Mouse (Mus musculus): ENCODE measurements at regions not wholly inside any gene's neighbourhood (a gene's known extent, or its start where the extent isn't known, plus 50 kb on each side); places are given as distances from the start of the nearest gene placed in this dataset.

- no peak for DNase-seq (ENCODE audit: low spot score in 2 of 2)
Measured at GRCm38 (mm10) chr3:38397615-38397956, 87.1 kb downstream of the Ankrd50 start.

DNA sequence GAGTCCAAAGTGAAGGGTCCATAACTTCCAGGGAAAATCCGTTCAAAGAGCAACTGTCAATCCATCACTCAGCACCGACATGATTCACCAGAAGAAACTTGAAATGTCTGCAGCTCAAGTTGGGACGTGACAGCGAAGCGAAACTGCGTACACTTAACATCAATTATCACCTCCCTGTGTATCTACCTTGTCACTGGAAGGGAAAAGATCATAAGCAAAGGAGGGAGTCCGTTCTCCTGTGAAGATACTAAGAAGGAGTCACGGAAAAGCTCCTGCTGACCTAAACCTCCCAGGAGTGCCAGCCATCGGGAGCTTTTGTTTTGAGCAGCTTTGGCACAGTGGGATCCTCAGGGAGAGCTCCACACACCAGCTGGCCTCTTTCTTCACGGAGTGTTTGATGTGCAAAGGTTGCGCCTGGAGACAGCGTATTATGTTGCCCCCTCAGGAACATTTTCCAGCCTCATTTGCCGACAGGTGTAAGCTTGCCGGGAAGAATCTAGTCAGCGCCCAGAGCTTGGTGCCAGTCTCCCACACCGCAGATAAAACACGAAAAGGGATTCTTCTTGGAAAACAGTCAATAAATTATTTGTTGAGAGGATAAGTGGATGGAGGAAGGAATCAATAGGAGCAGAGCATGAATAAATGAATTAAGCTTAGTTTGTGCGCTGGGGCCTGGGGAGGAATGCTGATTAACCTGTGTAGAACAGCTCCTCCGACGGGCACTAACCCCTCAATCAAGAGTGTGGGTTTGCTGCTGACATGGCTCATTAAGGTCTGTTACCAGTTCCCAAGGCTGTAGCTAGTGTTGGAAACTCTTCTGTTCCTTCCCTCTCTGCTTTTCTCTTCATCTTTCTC, 87.7 kb downstream of the Ankrd50 start:
- DNase-seq (ENCODE audit: low spot score in 2 of 2) = no peak

DNA sequence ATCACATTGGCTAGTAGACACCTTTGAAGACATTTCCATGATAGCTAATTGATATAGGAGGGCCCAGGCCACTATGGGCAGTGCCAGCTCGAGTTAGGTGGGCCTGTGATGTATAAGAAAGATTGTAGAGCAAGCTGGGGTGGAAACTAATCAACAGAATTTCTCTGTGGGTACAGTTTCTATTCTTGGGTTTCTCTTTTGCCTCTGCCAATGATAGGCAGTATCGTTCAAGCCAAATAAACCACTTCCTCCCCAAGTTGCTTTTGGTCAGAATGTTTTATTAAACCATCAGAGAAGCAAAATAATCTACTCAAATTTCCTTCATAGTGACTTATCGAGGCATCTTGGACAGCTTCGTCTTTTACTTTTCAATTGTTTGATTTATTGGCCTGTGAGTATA, 90.3 kb downstream of the Ankrd50 start:
- no peak for DNase-seq (ENCODE audit: low spot score in 2 of 2)

- DNase-seq (ENCODE audit: low spot score in 2 of 2) = no peak
Measured at GRCm38 (mm10) chr3:38389647-38390046, 95.0 kb downstream of the Ankrd50 start.

GRCm38 (mm10) chr3:38388961-38389360, 95.7 kb downstream of the Ankrd50 start:
- no peak for DNase-seq (ENCODE audit: low spot score in 2 of 2)

- no peak for DNase-seq (ENCODE audit: low spot score in 2 of 2)
Measured at GRCm38 (mm10) chr3:38382743-38383142, 101.9 kb downstream of the Ankrd50 start.

GRCm38 (mm10) chr3:38381623-38382022, 103.0 kb downstream of the Ankrd50 start:
- DNase-seq (ENCODE audit: low spot score in 2 of 2) = no peak

DNA sequence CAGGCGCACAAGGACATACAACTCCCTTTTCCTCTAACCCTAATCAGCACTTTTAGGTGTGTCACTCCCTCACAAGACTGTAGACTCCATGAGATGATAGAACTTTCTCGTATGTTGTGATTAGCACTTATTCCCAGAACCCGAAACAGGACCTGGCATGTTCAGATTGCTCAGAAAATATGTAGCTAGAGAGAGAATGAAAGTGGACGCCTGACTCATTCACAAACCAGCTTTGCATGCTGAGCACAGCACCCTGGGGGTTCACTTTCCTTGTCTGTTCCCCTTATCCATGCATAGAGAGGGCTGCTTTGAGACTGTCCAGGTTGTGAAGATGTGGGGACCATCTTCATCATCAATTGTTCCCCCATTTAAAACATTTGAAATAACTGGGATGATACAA, 111.0 kb downstream of the Ankrd50 start:
- DNase-seq (ENCODE audit: low spot score in 2 of 2) = no peak

- no peak for DNase-seq (ENCODE audit: low spot score in 2 of 2)
Measured at GRCm38 (mm10) chr3:38371702-38372101, 112.9 kb downstream of the Ankrd50 start.

DNA sequence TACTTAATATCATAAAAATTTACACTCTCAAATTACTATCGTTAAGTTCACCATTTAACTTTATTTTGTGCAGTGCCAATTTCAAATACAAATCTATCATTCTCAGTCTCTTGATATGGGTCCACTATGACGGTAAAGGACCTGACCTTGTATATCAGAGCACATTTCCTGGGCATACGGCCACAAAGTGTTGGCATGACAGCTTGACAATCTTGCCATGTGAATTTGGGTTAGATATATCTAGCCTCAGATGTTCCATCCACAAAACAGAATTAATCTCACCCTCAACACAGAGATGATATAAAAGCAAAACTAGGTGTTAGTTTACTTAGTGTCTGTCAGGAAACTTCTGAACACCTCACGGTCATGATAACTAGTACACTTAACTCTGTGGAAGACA, 120.8 kb downstream of the Ankrd50 start:
- no peak for DNase-seq (ENCODE audit: low spot score in 2 of 2)

DNA sequence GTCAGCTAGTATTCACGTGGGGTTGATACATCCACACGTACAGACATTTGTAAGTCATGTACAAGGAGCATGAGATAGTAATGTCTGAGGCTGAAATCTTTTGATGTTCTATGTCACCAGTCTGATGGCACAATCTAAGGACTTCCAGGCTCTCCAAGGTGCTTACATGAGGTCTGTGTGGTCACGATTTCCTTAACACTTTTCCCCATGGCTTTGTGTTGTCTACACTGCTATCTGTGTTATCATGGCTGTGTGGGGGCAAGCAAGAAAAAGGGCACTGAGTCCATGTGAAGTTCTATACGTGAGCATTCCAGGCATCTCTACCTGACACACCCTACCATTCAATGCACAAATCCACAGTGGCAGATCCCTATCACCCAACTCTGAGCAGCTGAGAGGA, 123.2 kb downstream of the Ankrd50 start:
- DNase-seq (ENCODE audit: low spot score in 2 of 2) = no peak

GRCm38 (mm10) chr3:38360974-38361373, 123.7 kb downstream of the Ankrd50 start:
- no peak for DNase-seq (ENCODE audit: low spot score in 2 of 2)

DNA sequence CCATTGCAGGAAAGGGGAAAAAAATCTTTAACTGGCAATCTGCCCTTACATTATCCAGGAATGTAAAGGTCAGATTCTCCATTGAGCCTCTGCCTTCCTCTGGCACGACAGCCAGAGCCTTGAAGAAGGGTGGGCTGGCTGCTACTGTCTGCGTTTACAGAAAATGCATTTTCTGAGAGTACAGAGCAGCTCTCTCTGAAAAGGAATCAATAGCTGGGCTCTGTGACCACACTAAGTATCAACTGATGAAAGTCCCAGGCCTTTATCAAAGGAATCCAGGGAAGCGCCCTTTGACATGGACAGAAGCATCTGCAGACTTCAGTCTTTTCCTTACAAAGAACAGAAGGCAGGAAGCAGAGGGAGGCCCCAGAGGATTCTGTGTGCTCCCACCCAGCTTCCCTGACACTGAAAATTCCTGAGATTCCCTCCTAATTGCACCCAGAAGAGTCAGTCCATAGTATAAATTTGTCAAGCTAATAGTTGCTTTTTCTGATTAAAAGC, 124.2 kb downstream of the Ankrd50 start:
- DNase-seq (ENCODE audit: low spot score in 2 of 2) = no peak

GRCm38 (mm10) chr3:38357905-38358491, 126.6 kb downstream of the Ankrd50 start:
- DNase-seq (ENCODE audit: low spot score in 2 of 2) = no peak

DNA sequence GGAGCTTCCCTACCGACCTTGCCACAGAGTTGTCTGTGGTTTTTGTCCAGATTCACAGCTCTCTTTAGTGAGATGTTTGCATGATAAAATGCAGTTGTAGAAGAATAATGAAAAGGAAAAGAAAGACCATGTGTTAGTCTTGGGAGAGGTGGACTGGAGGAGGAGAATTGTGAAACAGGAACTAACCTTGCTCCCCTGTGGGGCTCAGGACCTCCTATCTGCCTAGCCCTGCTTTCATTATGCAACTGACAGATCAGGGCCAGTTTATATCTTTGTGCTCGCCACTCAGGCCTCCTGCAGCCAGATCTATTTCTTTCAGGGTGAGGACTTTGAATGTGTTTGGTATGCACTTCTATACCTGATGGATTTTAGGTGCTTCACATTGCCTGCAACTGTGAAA, 140.4 kb downstream of the Ankrd50 start:
- DNase-seq (ENCODE audit: low spot score in 2 of 2) = no peak

GRCm38 (mm10) chr3:38341666-38342065, 143.0 kb downstream of the Ankrd50 start:
- DNase-seq (ENCODE audit: low spot score in 2 of 2) = no peak

GRCm38 (mm10) chr3:38333321-38333910, 151.2 kb downstream of the Ankrd50 start:
- no peak for DNase-seq (ENCODE audit: low spot score in 2 of 2)

GRCm38 (mm10) chr3:38331169-38331568, 153.5 kb downstream of the Ankrd50 start:
- no peak for DNase-seq (ENCODE audit: low spot score in 2 of 2)

- no peak for DNase-seq (ENCODE audit: low spot score in 2 of 2)
Measured at GRCm38 (mm10) chr3:38327286-38327685, 157.4 kb downstream of the Ankrd50 start.

DNA sequence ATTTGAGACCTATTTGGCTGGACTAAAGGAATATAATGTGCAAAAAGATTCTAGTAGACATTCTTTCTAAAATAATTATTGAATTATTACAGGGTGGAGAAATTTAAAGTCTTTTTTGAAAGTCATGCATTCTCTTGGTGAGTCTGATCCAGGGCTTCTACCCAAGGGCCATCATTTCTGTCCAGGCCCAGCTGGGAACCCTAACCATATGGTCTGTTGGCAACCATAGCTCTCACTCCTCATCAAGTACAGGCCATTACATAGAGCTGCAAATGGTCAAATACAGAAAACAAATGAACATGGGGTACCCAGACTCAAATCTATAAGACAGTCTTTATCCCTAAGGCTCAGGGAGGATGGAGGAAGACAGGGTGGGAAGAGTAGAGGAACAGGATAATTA, 158.4 kb downstream of the Ankrd50 start:
- no peak for DNase-seq (ENCODE audit: low spot score in 2 of 2)

- DNase-seq (ENCODE audit: low spot score in 2 of 2) = no peak
Measured at GRCm38 (mm10) chr3:38324663-38325062, 160.0 kb downstream of the Ankrd50 start.

DNA sequence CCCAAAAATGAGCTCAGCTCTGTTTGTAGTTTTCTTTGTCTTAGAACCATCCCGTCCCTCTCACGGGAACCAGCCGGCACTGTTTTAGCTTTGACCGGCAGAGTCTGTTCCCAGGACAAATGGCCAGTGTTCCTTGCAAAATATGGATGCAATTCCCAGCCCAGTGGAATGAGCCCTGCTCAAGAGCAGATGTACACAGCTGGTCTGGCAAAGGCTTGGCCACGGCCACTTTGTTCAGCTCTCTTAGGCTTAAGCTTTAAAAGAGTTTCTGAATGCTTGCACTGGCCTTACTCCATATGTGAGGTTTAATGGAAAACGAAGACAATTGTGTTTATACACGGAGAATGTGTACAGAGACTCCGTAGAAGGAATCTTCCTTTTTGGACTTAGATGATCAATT, 162.2 kb downstream of the Ankrd50 start:
- no peak for DNase-seq (ENCODE audit: low spot score in 2 of 2)

DNA sequence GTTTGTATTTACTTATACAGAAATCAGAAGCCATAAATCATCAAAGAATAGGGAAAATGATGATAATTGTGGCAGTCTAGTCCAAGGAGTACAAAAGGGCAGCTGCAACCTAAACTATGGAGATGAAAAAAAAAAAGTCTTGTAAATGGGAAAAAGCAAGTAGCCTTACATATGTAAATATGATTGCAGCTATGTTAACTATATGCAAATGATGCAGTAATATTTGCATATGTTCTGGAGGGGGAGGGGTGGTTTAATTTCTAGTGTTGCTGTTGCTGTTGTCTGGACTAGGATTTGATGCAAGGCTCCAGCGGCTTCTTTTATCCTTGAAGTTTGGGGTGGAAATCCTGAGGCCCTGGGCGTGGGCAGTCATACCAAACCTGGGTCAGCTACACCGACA, 163.0 kb downstream of the Ankrd50 start:
- DNase-seq (ENCODE audit: low spot score in 2 of 2) = no peak

All from spleen, postnatal 14 days (tissue).